Mouse (Mus musculus) C2C12 (cell line): ENCODE measurements around the gene Susd3. TPM values are rescaled to one million over a fixed set of nuclear protein-coding genes. Genes with fewer than 3 reads are reported as not detected.
A peak's percentile ranks its signal among the peaks of the same experiment; 100 is the strongest.

Experiments used
- H3K27me3 ChIP-seq: one replicate; pipeline ENCODE4 v1.6.1; 2011; ENCODE audit not compliant: control insufficient read depth, insufficient read depth, insufficient read length
- H3K36me3 ChIP-seq: one replicate; pipeline ENCODE4 v1.6.1; 2011; ENCODE audit not compliant: control insufficient read depth, insufficient read depth
- H3K4me3 ChIP-seq: one replicate; pipeline ENCODE4 v1.5.1; 2011; ENCODE audit warnings: mild to moderate bottlenecking, control low read depth; ENCODE audit not compliant: poor library complexity, insufficient read depth, severe bottlenecking
- H3K79me2 ChIP-seq: one replicate; pipeline ENCODE4 v1.6.1; 2011; ENCODE audit not compliant: control insufficient read depth, insufficient read depth
- H3K79me3 ChIP-seq: one replicate; pipeline ENCODE4 v1.6.1; 2011; ENCODE audit warnings: low read depth, control low read depth
- H3ac ChIP-seq: one replicate; pipeline ENCODE3; 2011; ENCODE audit warnings: low read depth; ENCODE audit not compliant: control insufficient read depth, insufficient read length
- CEBPB ChIP-seq: IDR thresholded peaks from one replicate; pipeline ENCODE4 v1.6.1; 2011; ENCODE audit warnings: low read depth, mild to moderate bottlenecking, control low read depth, moderate library complexity
- CTCF ChIP-seq: IDR thresholded peaks from one replicate; pipeline ENCODE4 v1.5.1; 2011; ENCODE audit not compliant: control insufficient read depth, insufficient read depth, insufficient read length
- FOSL1 ChIP-seq: IDR thresholded peaks from one replicate; pipeline ENCODE4 v1.8.0; 2011; ENCODE audit warnings: mild to moderate bottlenecking, low read length; ENCODE audit not compliant: poor library complexity, insufficient read depth, severe bottlenecking
- MAX ChIP-seq: IDR thresholded peaks from one replicate; pipeline ENCODE4 v1.6.1; 2011; ENCODE audit warnings: mild to moderate bottlenecking, control low read depth
- MYOD1 ChIP-seq: IDR thresholded peaks from one replicate; pipeline ENCODE4 v1.6.1; 2011; ENCODE audit warnings: low read depth; ENCODE audit not compliant: control insufficient read depth, insufficient read length
- MYOG ChIP-seq: IDR thresholded peaks from one replicate; pipeline ENCODE4 v1.6.1; 2011; ENCODE audit not compliant: control insufficient read depth, insufficient read length; ENCODE audit errors: extremely low read depth
- USF1 ChIP-seq: IDR thresholded peaks from one replicate; pipeline ENCODE4 v1.6.1; 2011; ENCODE audit warnings: low read depth, mild to moderate bottlenecking, control low read depth, moderate library complexity
- polyA plus RNA-seq: library from polyadenylated mRNA; unstranded; fragments of >200 nt; fragmentation: generic; extraction: Trizol; gene quantifications from one replicate; pipeline ENCODE4 v1.2.1, GENCODE M21; 2012; ENCODE audit warnings: missing spikeins

The Susd3 gene
- polyA plus RNA-seq, 1 experiment = 0.25 TPM

GRCm38 (mm10) chr13:49189970-49190870 lies 58.3 kb downstream of the Susd3 start:
- H3K4me3 ChIP-seq = no peak overlapping the region
- no peaks in the 10 kb centered on the region for H3K27me3 ChIP-seq
- peaks cover 1% of the 10 kb centered on the region for H3K79me3 ChIP-seq
- H3ac ChIP-seq = no peak overlapping the region
- H3K36me3 ChIP-seq = no peaks in the 10 kb centered on the region
- H3K79me2 ChIP-seq = peaks cover 16% of the 10 kb centered on the region
- no peak for TF ChIP-seq MAX
- TF ChIP-seq CTCF = no peak
- TF ChIP-seq FOSL1 = no peak
- TF ChIP-seq USF1 = no peak
- no peak for TF ChIP-seq CEBPB

- H3K79me3 ChIP-seq = peaks cover 1% of the 10 kb centered on the region
- H3K79me2 ChIP-seq = peaks cover 16% of the 10 kb centered on the region
- H3K4me3 ChIP-seq = no peak overlapping the region
- H3ac ChIP-seq = no peak overlapping the region
- H3K36me3 ChIP-seq = no peaks in the 10 kb centered on the region
- TF ChIP-seq FOSL1 (no peak), MYOG (no peak), CTCF (no peak), USF1 (no peak), CEBPB (no peak), MYOD1 (no peak), MAX (no peak)
- no peaks in the 10 kb centered on the region for H3K27me3 ChIP-seq
These were observed 59.5 kb downstream of the Susd3 start for GRCm38 (mm10) chr13:49188966-49189360.

GRCm38 (mm10) chr13:49188219-49188965 lies 60.1 kb downstream of the Susd3 start:
- peaks cover 1% of the 10 kb centered on the region for H3K79me3 ChIP-seq
- H3K36me3 ChIP-seq = no peaks in the 10 kb centered on the region
- H3K27me3 ChIP-seq = no peaks in the 10 kb centered on the region
- H3K4me3 ChIP-seq = no peak overlapping the region
- peak; percentile 55 for TF ChIP-seq MYOD1
- no peak for TF ChIP-seq FOSL1
- peaks cover 16% of the 10 kb centered on the region for H3K79me2 ChIP-seq
- H3ac ChIP-seq = peak overlapping the region; percentile 2

GRCm38 (mm10) chr13:49187288-49188218 lies 61.0 kb downstream of the Susd3 start, which contains the start of gene Ninj1:
Gene Ninj1 (plus strand): TSS chr13:49187485.
- H3ac ChIP-seq = peak within 1 kb of the TSS; percentile 93
- H3K79me3 ChIP-seq = peaks cover 1% of the 10 kb centered on the region
- peak within 1 kb of the TSS; percentile 45 for H3K4me3 ChIP-seq
- peaks cover 16% of the 10 kb centered on the region for H3K79me2 ChIP-seq
- TF ChIP-seq MYOD1 (peak; percentile 11), USF1 (no peak), CEBPB (no peak), MYOG (no peak)
- no peaks in the 10 kb centered on the region for H3K27me3 ChIP-seq
- H3K36me3 ChIP-seq = no peaks in the 10 kb centered on the region

GRCm38 (mm10) chr13:49186798-49187287 lies 61.7 kb downstream of the Susd3 start:
- TF ChIP-seq CTCF (no peak), MYOD1 (no peak), MYOG (no peak), USF1 (no peak), FOSL1 (no peak), MAX (no peak), CEBPB (no peak)
- Histone ChIP-seq H3K27me3 (no peaks in the 10 kb centered on the region), H3K79me2 (peaks cover 16% of the 10 kb centered on the region), H3K36me3 (no peaks in the 10 kb centered on the region), H3K79me3 (peaks cover 1% of the 10 kb centered on the region), H3K4me3 (no peak overlapping the region), H3ac (no peak overlapping the region)
